Mouse (Mus musculus) urinary bladder, postnatal 10 days (tissue): Measurements from ENCODE around the gene Etv6.

Experiments used
- DNase-seq: peaks from one replicate; pipeline ENCODE4 v3.0.0; 2022; ENCODE audit warnings: low spot score

Etv6 gene

DNA sequence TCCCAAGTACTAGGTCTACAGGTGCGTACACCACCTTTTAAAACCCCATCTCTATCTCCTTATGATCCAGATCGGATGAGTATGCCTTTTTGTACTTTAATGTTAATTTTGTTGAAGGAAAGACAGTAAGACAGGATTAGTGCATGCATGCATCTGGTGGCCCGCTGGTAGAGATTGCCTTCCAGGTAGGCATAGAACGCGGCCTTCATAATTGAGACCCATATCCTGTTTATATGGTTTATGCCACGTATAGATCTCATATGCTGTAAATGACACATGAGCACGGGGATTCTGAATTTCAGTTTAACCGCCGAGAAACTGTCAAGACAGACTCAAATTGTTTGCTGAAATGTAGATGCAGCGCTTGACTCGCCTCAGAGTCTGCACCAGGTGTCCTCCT, 133.3 kb downstream of the Etv6 start:
- DNase-seq, result no peak

DNA sequence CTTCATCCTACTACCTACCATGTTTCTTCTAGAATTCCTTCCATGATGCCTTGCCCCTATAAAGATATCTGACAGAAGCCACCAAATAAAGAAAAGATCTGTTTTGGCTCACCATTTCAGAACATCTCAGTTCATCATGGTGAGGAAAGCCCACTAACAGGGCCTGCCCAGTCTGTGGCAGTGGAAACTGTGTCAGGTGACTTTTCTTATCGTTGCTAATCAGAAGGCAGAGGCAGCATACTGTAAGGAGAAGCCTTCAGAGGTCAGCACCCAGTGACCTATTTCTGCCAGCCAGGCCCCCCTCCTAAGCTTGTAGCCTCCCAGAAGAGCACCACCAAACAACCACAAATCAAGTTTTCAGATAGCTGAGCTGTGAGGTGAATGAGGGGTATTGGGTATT, 135.7 kb downstream of the Etv6 start:
- DNase-seq, result no peak

DNA sequence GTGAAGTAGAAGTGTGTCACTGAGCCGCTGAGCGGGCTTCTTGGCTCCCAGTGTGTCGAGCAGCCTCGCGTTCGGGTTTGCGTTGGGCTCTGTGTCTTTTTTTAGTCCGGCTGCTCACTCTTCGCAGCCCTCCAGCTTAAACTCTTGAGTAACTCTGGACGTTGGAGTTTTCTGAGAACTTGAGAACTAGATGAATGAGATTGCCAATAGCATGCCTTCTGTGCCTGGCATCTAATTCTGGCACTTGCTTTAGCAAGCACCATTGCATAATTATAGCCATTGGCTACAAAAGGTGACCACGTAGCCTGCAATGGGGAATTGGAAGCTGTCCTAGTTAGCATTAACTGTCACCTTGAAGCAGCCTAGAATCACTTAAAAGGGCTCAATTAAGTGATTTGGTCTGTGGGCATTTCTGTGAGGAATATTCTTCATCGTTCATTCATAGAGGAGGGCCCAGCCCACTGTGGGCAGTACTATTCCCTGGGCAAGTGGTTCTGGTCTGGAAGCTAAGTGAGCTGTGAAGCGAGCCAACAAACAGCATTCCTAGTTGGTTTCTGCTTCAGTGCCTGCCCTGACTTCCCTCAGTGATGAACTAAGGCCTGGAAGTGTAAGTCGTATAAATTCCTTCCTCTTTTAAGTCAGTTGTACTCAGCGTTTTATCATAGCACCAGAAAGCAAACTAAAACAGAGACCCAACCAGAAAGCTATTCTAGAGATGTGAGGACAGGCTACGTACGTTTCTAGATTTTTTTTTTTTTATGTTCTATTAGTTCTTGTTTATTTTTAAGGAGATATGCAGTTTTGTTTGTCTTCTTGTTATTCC, 136.6 kb downstream of the Etv6 start:
- DNase-seq, result no peak

DNA sequence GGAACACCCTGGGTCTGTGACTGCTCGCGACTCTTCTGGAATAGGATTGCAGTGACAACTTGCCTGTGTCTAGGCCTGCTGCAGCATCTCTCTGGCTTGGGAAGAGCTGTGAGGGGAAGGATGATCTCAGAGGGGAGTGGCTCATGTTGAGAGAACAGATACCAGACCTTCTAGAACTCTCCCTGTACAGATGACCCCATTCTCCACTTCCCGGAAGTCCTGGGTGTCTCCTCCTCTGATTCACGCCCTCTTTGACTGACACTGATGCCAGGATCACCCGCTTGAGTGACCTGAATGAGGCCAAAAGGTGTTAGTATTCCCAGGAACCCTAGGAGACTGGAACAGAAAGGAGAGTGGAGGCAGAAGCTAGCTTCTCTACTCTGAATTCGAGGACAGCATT, 137.9 kb downstream of the Etv6 start:
- no peak for DNase-seq

DNA sequence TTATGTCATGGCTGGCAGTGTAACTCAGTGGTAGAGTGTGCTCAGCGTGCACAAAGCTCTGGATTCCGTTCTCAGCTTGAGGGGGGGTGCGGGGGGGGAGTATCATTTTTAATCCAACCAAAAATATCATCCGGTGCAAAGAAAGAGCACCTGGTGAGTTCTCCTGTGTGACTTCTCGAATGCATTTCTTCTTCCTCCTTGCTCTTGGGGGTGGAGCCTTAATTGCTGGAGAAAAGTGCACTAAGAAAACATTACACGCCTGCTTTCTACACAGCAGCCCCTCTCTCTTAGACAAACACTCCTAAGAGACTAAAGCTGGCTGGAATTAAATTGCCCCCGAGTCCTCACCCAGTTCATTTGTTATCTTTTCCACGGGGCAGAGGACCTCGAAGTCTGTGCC, 139.6 kb downstream of the Etv6 start:
- no peak for DNase-seq

DNA sequence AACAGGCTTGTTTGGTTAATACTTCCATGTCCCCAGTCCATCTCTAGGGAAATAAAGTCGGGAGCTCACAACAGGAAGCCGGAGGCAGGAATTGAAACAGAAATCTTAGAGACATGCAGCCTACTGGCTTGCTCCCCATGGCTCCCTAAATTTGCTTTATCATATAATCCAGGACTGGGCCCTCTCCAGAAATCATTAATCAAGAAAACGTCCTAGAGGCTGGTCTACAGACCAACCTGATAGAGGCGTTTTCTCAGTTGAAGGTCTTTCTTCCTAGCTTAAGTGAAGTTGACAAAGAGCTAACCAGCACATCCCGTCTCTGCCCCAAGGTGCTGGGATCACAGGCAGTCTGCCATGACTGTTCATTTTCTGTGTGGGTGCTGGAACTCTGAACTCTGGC, 141.7 kb downstream of the Etv6 start:
- no peak for DNase-seq

DNA sequence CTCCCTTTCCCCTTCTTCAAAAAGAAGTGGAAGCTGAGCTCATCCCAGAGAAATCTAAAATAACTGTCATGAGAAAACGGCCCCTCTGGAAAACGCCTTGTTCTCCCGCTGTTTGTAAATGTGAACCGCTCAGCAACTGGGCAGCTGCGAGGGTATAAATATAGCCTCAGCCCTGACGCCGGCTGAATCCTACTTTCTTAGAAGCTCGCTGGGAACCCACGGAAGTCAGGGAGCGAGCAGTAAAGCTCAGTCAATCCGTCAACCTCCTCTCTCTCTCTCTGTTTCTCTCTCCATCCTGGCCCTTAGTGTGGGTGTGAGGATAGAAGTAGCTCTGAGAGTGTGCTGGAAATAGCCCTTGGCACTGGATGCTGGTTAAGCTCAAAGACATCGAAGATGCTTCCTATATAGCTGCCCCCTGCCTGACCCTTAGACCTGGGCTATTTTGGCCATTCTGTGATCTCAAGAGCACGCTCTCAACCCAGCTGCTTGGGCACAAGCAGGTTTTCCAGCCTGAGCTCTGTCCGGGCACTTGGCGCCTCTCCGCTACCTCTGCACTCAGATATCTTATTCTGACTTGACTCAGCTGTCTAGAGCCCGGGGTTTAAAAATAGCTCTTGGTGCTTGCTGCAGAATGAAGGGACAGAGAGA, 146.9 kb downstream of the Etv6 start:
- DNase-seq, result no peak

DNA sequence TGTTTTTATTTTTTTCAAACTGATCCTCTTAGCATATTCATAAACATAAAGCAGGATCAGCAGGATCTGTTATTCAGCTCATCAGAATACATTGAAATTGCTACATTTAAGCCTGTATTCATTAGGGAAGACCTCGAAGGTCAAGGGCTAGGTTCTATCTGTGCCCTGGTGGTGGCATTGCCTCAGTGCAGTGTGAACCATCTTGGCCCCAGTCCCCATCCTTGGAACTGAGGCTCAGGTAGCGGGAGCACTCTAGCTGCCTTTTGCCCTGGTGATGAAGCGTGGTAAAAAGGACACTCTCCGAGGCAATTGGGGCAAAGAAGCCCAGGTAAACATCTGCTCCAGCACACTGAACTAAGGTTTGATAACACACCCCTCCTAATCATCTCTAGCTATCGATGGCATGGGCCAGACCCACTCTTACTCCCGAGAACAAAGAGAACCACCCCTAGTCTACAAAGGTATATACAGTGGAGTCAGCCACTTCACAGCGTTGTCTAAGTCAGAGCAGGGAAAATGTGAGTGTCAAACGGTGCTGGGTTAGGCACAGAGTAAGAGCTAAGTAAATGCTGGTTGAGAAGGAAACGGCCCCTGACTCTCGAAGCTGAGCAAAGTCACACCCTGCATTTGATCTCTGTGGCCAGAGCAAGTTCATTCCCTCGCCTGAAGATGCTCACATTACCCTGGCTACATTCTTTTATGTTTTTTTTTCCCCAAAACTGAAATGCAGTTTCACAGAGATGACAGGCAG, 148.3 kb downstream of the Etv6 start:
- no peak for DNase-seq

DNA sequence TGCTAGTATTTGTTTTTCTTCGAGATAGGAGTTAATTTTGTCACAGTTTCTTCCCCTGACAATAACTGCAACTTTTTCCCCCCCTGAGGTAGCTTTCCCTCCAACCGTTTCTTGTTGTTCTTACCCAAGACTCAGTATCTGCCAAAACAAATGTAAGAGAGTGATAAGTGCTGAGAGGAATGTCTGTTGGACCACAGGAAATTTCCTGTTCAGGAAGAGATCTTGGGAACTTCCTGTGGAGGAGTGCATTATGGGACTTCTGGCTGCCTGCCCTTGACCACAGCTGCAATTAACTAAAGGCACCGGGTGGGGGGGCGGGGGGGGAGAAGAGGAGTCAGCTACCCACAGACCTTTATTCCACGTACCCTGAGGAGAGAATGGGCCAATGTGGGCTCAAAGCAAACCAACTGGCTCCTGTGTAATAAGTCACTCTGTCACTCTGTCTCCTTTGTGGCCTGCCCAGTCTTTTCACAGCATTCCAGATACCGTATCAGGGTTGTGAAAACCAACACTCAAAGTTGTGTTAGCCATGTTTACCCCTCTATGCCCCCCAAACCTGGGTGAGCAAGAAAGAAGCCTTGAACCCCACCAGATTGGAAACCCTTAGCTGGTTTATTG, 150.9 kb downstream of the Etv6 start:
- no peak for DNase-seq

DNA sequence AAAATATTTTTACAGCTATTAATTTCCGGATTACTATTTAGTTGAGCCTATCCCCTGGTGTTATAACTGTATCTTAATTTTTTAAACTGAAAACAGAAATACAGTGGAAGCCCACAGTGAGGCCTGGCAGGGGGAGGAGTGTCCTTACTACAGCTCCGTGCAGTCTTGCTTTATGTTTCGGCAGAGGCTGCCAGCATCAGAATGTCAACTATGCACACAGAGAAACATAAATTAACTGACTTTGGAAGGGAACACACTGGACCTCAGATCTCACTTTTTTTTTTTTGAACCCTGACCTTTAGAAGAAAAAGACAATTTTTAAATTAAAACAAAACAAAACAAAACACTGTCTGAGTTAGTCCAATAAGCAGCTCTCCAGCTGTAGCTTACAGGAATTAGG, 153.2 kb downstream of the Etv6 start:
- DNase-seq, result no peak

DNA sequence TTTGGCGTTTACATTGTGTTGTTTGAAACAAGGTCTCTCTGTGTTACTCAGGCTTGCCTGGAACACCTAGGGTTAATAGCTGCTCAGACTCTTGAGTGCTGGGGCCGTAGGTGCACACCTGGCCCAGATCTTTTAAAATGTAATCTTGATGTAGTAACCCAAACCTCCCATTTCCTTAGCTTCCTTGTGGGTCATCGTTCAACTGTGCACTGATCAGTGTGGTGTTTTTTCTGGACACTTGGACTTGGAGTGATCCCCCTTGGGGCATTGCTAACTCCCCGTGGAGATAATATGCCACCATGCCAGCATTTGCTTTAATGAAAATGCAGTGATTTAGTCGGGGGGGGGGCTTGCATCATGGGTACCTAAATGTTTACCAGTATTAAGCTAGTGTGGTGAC, 153.7 kb downstream of the Etv6 start:
- no peak for DNase-seq

DNA sequence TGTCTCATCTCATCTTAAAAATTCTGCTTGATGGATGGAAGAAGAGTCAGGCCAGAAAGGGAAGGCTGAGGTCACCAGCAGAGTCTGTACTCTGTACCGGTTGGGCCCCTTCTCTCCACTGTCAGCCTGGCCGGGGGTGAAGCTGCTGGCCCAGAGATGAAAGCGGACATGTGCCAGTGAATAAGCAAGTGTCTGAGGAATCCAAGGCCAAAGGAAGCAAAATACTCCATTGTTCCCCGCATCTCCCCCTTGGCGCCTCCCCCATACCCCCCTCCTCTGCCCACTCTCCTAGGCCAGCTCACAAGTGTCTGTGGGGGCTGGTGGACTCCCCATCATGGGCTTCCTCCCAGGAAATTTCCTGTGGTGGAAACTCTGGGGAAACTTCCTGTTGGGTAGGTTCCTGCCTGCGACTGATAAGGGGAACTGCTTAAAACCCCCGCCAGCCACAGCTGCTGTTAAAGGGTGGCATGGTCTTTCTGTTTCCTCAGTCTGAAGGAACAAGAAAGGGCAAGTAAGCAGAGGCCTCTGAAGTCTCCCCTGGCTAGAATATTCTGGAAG, 154.2 kb downstream of the Etv6 start:
- no peak for DNase-seq

DNA sequence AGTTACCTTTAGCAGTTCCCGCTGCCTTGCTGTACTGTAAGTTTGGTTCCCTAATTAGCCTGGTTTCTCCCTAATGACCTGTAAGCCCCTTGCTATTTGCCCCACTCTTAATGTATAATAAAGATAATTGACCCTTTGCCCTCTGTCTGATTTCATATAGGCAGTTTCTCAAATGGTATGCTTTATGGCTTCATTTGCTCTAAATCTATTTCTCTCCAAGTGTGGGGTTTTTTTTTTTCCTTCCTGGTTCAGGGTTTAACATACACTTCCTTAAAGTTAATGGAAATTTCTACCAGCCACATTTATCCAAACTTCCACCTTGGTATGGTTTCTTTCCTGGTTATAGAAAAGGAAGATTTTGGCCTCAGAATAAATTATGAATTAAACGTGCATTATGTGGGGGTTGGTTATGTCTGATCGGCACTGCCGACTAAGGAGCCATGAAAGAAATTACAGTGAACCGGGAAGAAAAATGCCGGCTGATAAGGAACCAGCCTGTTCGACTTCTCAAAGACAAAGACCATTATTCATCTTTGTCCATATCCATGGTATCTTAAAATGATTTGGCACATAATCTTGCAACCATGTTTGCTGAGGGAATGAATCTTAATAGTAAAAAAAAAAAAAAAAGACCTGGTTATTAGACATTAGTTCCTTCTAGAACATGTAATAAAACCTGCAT, 155.2 kb downstream of the Etv6 start:
- DNase-seq, result no peak

DNA sequence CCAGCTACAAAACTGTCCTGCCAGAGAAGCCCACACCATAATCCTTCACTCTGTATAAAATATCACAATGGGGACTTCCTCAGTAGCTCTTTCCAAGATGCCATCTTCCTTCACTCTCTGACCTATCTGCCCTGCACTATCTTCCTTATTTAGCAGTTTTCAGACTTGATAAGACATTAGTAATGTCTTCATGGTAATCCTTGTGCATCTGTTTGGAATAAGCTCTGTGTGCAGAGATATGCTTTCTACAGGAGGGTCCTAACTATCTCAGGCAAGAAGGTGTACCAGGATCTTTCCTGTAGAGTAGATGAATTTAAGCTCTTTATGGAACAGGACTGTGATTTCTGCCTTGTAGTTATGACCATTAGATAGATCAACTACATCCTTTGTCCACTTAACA, 157.2 kb downstream of the Etv6 start:
- DNase-seq, result no peak

DNA sequence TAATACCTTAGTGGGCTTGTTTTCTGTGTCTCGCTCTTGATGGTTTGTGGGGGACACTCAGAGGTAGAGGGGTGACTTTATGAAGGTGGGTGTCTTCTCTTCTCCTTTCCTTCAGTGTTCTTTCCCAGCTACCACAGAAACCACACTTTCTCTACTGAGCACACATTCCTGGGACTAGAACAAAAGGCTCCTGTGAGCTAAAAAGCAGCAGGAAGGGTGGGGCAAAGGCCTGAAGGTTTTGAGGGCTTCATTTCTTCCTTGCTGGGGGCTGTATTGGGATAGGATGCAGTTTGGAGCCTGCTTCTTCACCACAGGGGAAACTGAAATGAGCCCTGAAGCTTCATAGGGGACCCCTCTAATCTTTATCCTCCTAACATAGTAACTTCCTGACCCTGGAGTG, 164.4 kb downstream of the Etv6 start:
- DNase-seq, result no peak

DNA sequence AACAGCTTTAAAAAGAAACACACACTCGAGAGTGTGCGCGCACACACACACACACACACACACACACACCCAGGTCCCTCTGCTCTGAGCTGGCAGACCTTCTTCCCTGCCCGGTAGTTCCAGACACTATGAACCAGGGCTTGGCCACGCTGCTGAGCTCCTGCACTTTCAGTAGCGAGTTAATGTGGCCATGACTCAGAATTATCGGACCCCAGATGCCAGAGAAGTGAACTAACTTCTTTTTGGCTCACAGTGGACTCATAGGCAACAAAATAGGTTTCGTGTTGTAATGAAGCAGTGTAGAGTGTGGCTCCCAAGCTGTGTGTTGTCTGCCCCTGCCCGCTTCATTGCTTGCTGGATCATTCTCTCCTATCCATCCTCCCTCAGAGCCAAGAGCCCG, 165.1 kb downstream of the Etv6 start:
- DNase-seq, result no peak

DNA sequence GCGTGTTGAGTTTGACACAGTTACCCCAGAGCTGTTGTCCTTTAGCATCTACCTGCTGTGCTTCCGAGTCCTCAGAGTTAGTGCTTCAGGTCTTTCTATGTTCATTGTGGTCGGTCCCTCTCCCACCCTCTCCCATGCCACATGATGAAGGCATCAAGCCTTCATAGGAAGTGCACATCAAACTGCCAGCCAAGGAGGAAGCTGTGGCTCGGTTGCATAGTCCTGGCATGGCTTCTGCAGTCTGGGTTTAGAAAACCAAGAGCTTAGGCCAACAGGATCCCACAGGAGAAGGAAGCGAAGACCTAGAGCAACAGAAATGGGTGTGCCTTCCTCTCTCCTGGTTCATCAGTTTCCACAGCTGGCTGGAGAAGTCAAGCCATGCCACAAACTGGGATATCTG, 166.7 kb downstream of the Etv6 start:
- no peak for DNase-seq

DNA sequence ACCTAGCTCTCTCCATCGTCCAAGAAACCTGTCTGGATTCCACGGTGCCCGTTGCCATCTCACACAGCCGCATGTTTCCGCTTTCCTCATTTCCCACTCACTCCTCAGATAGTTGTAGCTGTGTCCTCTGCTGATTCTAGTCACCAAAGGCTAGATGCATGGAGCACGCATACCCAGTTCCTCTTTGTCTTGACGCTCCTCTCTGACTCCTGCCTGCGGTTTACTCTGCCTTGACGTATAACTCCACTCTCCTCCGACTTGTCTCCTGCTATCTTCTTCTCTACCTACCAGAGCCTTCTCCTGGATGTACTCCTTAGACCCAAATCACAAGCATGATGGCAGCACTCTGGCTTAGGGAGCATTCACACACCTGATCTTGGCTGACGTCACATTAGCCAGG, 169.7 kb downstream of the Etv6 start:
- DNase-seq, result no peak

DNA sequence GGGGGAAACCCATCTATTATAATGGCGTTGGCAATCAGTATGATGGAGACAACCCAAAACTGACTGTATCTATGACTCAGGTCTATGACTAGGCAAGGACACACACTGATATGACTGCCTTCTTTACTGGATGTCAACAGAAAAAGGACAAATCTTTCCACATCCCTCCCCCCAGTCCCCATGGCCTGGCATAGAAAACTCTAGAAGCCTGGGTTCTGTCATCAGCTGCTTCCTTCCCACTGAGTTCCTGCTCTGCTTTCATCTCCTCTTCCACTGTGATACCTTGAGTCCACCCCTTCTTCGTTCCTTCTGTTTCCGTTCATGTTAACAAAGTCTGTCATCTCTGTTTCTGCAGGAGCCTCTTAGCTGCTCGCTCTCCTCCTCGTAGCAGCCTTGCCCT, 170.2 kb downstream of the Etv6 start:
- no peak for DNase-seq

DNA sequence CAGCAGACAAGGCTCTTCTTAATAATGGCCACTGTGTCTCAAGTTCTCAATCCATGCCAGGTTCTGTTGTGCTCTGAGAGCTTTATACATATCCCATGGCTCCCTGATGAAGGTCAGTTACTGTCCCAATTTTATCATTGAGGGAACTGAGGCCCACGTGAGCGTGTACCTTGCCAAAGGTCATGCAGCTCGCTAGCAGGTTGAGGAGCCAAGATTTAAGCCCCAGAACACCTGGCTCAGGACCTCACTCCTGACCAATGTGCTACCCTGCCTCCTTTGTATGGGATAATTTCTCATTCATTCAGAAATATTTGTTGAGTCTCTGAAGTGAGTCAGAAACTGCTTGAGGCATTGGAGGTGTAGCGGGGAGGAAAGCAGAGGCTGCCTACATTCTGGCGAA, 170.8 kb downstream of the Etv6 start:
- no peak for DNase-seq

DNA sequence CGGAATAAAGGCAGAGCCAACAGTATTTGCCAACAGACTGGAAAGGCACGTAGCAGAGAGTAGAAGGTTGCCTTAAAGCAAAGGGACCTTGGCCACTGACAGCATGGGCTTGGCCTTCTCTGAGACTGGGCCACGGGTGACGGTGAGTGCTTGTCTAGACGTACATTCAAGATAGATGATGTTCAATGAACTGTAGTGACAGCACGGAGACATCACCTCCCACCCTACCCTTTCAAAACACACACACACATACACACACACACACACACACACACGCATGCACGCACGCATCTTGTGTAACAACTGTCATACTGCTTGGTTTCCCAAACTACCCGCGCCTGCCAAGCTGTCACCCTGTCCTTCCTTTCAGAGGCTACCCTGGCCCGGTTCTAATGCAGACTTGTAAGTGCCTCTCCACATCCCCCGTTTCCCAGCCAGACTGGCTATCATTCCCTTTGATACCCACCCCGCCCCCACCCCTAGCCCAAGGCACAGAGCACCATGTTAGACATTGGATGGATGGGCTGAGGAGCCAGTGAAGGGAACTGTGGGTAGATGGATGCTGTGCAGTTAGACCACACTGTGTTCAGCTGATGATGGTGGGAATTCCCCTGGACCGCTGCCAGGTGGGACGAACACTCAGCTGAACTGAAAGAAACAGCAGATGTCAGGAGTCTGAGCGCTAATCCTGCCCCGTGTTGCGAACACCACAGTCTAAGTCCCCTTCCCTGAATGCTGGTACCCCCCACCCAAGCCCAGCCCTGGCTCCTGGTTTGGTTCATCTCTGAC, 172.1 kb downstream of the Etv6 start:
- DNase-seq, result no peak
